Mouse (Mus musculus): ENCODE measurements around the gene Trim56. TPM values are rescaled to one million over a fixed set of nuclear protein-coding genes. Genes with fewer than 3 reads are reported as not detected.
"Not testable (repeated sequence)": the region's sequence is repeated elsewhere in the genome, so short reads cannot be mapped to it uniquely, and the experiment has no call there.

Trim56 gene
- polyA plus RNA-seq (2012; ENCODE audit: insufficient read depth, insufficient read length, missing spikeins), result 9.8 and 11.1 TPM in 2 replicates

- Histone ChIP-seq H3K4me1 (ENCODE audit: control insufficient read depth, insufficient read depth, insufficient read length, low read length) (peaks cover 9% of the 10 kb centered on the region), H3K4me3 (ENCODE audit: insufficient read depth, low read depth, low read length) (peak within 1 kb of the TSS; percentile 89), H3K27ac (replicated peaks; ENCODE audit: low read depth, low read length) (peak within 1 kb of the TSS; percentile 91)
Observed at GRCm38 (mm10) chr5:137115866-137116847, at the start of gene Trim56. Gene Trim56, minus strand, starts transcription at chr5:137116209.

GRCm38 (mm10) chr5:137161853-137162252 lies 45.8 kb upstream of the Trim56 start:
- H3K4me3 ChIP-seq (ENCODE audit: insufficient read depth, low read depth, low read length), result no peak overlapping the region
- H3K4me1 ChIP-seq (ENCODE audit: control insufficient read depth, insufficient read depth, insufficient read length, low read length), result no peaks in the 10 kb centered on the region
- no peak overlapping the region for H3K27ac ChIP-seq (replicated peaks; ENCODE audit: low read depth, low read length)

GRCm38 (mm10) chr5:137159461-137159860 lies 43.5 kb upstream of the Trim56 start:
- Histone ChIP-seq H3K4me1 (ENCODE audit: control insufficient read depth, insufficient read depth, insufficient read length, low read length) (no peaks in the 10 kb centered on the region), H3K4me3 (ENCODE audit: insufficient read depth, low read depth, low read length) (no peak overlapping the region), H3K27ac (replicated peaks; ENCODE audit: low read depth, low read length) (no peak overlapping the region)

GRCm38 (mm10) chr5:137153289-137153688 lies 37.3 kb upstream of the Trim56 start:
- Histone ChIP-seq H3K4me1 (ENCODE audit: control insufficient read depth, insufficient read depth, insufficient read length, low read length) (no peaks in the 10 kb centered on the region), H3K4me3 (ENCODE audit: insufficient read depth, low read depth, low read length) (no peak overlapping the region), H3K27ac (replicated peaks; ENCODE audit: low read depth, low read length) (no peak overlapping the region)

GRCm38 (mm10) chr5:137152623-137153022 lies 36.6 kb upstream of the Trim56 start:
- Histone ChIP-seq H3K27ac (replicated peaks; ENCODE audit: low read depth, low read length) (no peak overlapping the region), H3K4me3 (ENCODE audit: insufficient read depth, low read depth, low read length) (no peak overlapping the region), H3K4me1 (ENCODE audit: control insufficient read depth, insufficient read depth, insufficient read length, low read length) (no peaks in the 10 kb centered on the region)

- not testable (repeated sequence) for H3K4me3 ChIP-seq (ENCODE audit: insufficient read depth, low read depth, low read length); H3K4me1 ChIP-seq (ENCODE audit: control insufficient read depth, insufficient read depth, insufficient read length, low read length); H3K27ac ChIP-seq (replicated peaks; ENCODE audit: low read depth, low read length)
Observed at GRCm38 (mm10) chr5:137149272-137149882, 33.4 kb upstream of the Trim56 start, which contains the start of gene Muc3. Gene Muc3, minus strand, starts transcription at chr5:137149322.

GRCm38 (mm10) chr5:137140836-137141235 lies 24.8 kb upstream of the Trim56 start:
- no peaks in the 10 kb centered on the region for H3K4me1 ChIP-seq (ENCODE audit: control insufficient read depth, insufficient read depth, insufficient read length, low read length)
- no peak overlapping the region for H3K4me3 ChIP-seq (ENCODE audit: insufficient read depth, low read depth, low read length)
- no peak overlapping the region for H3K27ac ChIP-seq (replicated peaks; ENCODE audit: low read depth, low read length)

GRCm38 (mm10) chr5:137138977-137139376 lies 23.0 kb upstream of the Trim56 start:
- Histone ChIP-seq H3K27ac (replicated peaks; ENCODE audit: low read depth, low read length) (no peak overlapping the region), H3K4me1 (ENCODE audit: control insufficient read depth, insufficient read depth, insufficient read length, low read length) (no peaks in the 10 kb centered on the region), H3K4me3 (ENCODE audit: insufficient read depth, low read depth, low read length) (no peak overlapping the region)

- Histone ChIP-seq H3K27ac (replicated peaks; ENCODE audit: low read depth, low read length) (no peak overlapping the region), H3K4me1 (ENCODE audit: control insufficient read depth, insufficient read depth, insufficient read length, low read length) (no peaks in the 10 kb centered on the region)
Observed at GRCm38 (mm10) chr5:137134959-137135358, 18.9 kb upstream of the Trim56 start.

GRCm38 (mm10) chr5:137131490-137131889 lies 15.5 kb upstream of the Trim56 start:
- Histone ChIP-seq H3K27ac (replicated peaks; ENCODE audit: low read depth, low read length) (no peak overlapping the region), H3K4me3 (ENCODE audit: insufficient read depth, low read depth, low read length) (no peak overlapping the region), H3K4me1 (ENCODE audit: control insufficient read depth, insufficient read depth, insufficient read length, low read length) (no peaks in the 10 kb centered on the region)

More at GRCm38 (mm10) chr5:137134959-137135358, 18.9 kb upstream of the Trim56 start:
- no peak overlapping the region for H3K4me3 ChIP-seq (ENCODE audit: insufficient read depth, low read depth, low read length)

GRCm38 (mm10) chr5:137129281-137129680 lies 13.3 kb upstream of the Trim56 start:
- no peak overlapping the region for H3K4me3 ChIP-seq (ENCODE audit: insufficient read depth, low read depth, low read length)
- no peaks in the 10 kb centered on the region for H3K4me1 ChIP-seq (ENCODE audit: control insufficient read depth, insufficient read depth, insufficient read length, low read length)
- H3K27ac ChIP-seq (replicated peaks; ENCODE audit: low read depth, low read length), result no peak overlapping the region

- Histone ChIP-seq H3K27ac (replicated peaks; ENCODE audit: low read depth, low read length) (no peak overlapping the region), H3K4me1 (ENCODE audit: control insufficient read depth, insufficient read depth, insufficient read length, low read length) (no peaks in the 10 kb centered on the region), H3K4me3 (ENCODE audit: insufficient read depth, low read depth, low read length) (no peak overlapping the region)
Observed at GRCm38 (mm10) chr5:137123516-137123915, 7.5 kb upstream of the Trim56 start.

GRCm38 (mm10) chr5:137122686-137123193 lies 6.7 kb upstream of the Trim56 start:
- Histone ChIP-seq H3K4me1 (ENCODE audit: control insufficient read depth, insufficient read depth, insufficient read length, low read length) (no peaks in the 10 kb centered on the region), H3K27ac (replicated peaks; ENCODE audit: low read depth, low read length) (no peak overlapping the region), H3K4me3 (ENCODE audit: insufficient read depth, low read depth, low read length) (no peak overlapping the region)

- H3K4me3 ChIP-seq (ENCODE audit: insufficient read depth, low read depth, low read length), result no peak overlapping the region
- no peak overlapping the region for H3K27ac ChIP-seq (replicated peaks; ENCODE audit: low read depth, low read length)
- H3K4me1 ChIP-seq (ENCODE audit: control insufficient read depth, insufficient read depth, insufficient read length, low read length), result peaks cover 4% of the 10 kb centered on the region
Observed at GRCm38 (mm10) chr5:137121280-137121679, 5.3 kb upstream of the Trim56 start.

- H3K4me3 ChIP-seq (ENCODE audit: insufficient read depth, low read depth, low read length), result no peak overlapping the region
- H3K27ac ChIP-seq (replicated peaks; ENCODE audit: low read depth, low read length), result no peak overlapping the region
- H3K4me1 ChIP-seq (ENCODE audit: control insufficient read depth, insufficient read depth, insufficient read length, low read length), result peaks cover 9% of the 10 kb centered on the region
Observed at GRCm38 (mm10) chr5:137118878-137119277, 2.9 kb upstream of the Trim56 start.
